Mouse (Mus musculus) midbrain, embryonic 14.5 days (tissue): ENCODE measurements at regions not wholly inside any gene's neighbourhood (a gene's known extent, or its start where the extent isn't known, plus 50 kb on each side); places are given as distances from the start of the nearest gene placed in this dataset.

Experiments
- ATAC-seq: fragments of 200-750 bp; cut with Nextera tagmentation; 2 replicates; pipeline ENCODE4 v1.8.0; 2017; ENCODE audit warnings: moderate number of reproducible peaks, moderate library complexity; ENCODE audit not compliant: low FRiP score, low TSS enrichment
- DNase-seq: peaks from one replicate; pipeline ENCODE4 v3.0.0-alpha.2; 2015
- H3K27ac ChIP-seq: fragments of 300-500 bp; sonication (generic); replicated peaks from 2 replicates; pipeline ENCODE4 v1.5.1; 2014; ENCODE audit warnings: mild to moderate bottlenecking, low read depth, low read length, moderate library complexity
- H3K27me3 ChIP-seq: fragments of 300-500 bp; sonication (generic); 2 replicates; pipeline ENCODE4 v1.6.1; 2014; ENCODE audit warnings: low read length, control low read depth, mixed read lengths; ENCODE audit not compliant: control insufficient read depth, insufficient read depth
- H3K36me3 ChIP-seq: fragments of 300-500 bp; sonication (generic); 2 replicates; pipeline ENCODE4 v1.6.1; 2014; ENCODE audit warnings: low read length, control low read depth; ENCODE audit not compliant: control insufficient read depth, insufficient read depth
- H3K4me1 ChIP-seq: fragments of 300-500 bp; sonication (generic); 2 replicates; pipeline ENCODE4 v1.6.1; 2014; ENCODE audit warnings: mild to moderate bottlenecking, antibody characterized with exemption, low read length, control low read depth; ENCODE audit not compliant: control insufficient read depth, insufficient read depth
- H3K4me2 ChIP-seq: fragments of 300-500 bp; sonication (generic); 2 replicates; pipeline ENCODE4 v1.6.1; 2014; ENCODE audit warnings: mild to moderate bottlenecking, low read length, moderate library complexity
- H3K4me3 ChIP-seq: fragments of 300-500 bp; sonication (generic); replicated peaks from 2 replicates; pipeline ENCODE4 v1.5.1; 2014; ENCODE audit warnings: low read depth, low read length
- H3K9ac ChIP-seq: fragments of 300-500 bp; sonication (generic); replicated peaks from 2 replicates; pipeline ENCODE4 v1.6.1; 2014; ENCODE audit warnings: mild to moderate bottlenecking, low read length, moderate library complexity
- H3K9me3 ChIP-seq: fragments of 300-500 bp; sonication (generic); 2 replicates; pipeline ENCODE4 v1.6.1; 2016; ENCODE audit warnings: low read length, control low read depth, mixed read lengths; ENCODE audit not compliant: control insufficient read depth
- WGBS: fragments of 180-500 bp; shearing (Covaris S2); extraction: QIAGEN DNeasy Blood & Tissue Kit; methylation state at CpG from one replicate; pipeline ENCODE4 v1.1.7; 2014; 5-methylcytosine and 5-hydroxymethylcytosine counted together

- DNase-seq (no peak), ATAC-seq (no peak)
- no peaks in the 10 kb centered on the region for H3K36me3 ChIP-seq
- H3K27ac ChIP-seq: no peak overlapping the region
- no peak overlapping the region for H3K4me2 ChIP-seq
- H3K4me1 ChIP-seq: peaks cover 14% of the 10 kb centered on the region; the same call in 1 of the 2 replicates
- no peaks in the 10 kb centered on the region for H3K9me3 ChIP-seq
- 43% methylated on average over 3 of the region's 3 CpGs for WGBS
- no peak overlapping the region for H3K4me3 ChIP-seq
- H3K27me3 ChIP-seq: no peaks in the 10 kb centered on the region
- H3K9ac ChIP-seq: no peak overlapping the region
Measured at GRCm38 (mm10) chr3:133751011-133751410, 206.1 kb upstream of the Tet2 start.

- Histone ChIP-seq H3K27ac (no peak overlapping the region), H3K4me3 (no peak overlapping the region), H3K4me2 (no peak overlapping the region), H3K9ac (no peak overlapping the region), H3K27me3 (no peaks in the 10 kb centered on the region), H3K9me3 (no peaks in the 10 kb centered on the region), H3K36me3 (no peaks in the 10 kb centered on the region), H3K4me1 (peaks cover 14% of the 10 kb centered on the region; the same call in 1 of the 2 replicates)
- 81% methylated on average over 4 of the region's 4 CpGs for WGBS
- DNase-seq: no peak
- no peak for ATAC-seq
Measured at GRCm38 (mm10) chr3:133751565-133751964, 206.6 kb upstream of the Tet2 start.

GRCm38 (mm10) chr3:133753041-133753440, 208.1 kb upstream of the Tet2 start:
- DNase-seq: no peak

GRCm38 (mm10) chr3:133754006-133754910, 209.3 kb upstream of the Tet2 start:
- Histone ChIP-seq H3K27me3 (no peaks in the 10 kb centered on the region), H3K4me2 (peak overlapping the region; percentile 45), H3K36me3 (no peaks in the 10 kb centered on the region), H3K4me1 (peaks cover 18% of the 10 kb centered on the region; the same call in 1 of the 2 replicates), H3K27ac (peak overlapping the region; percentile 73), H3K9me3 (no peaks in the 10 kb centered on the region), H3K9ac (peak overlapping the region; percentile 0; the same call in 1 of the 2 replicates), H3K4me3 (0 out of 2 replicates have a peak overlapping the region, but pooled peaks have one; percentile 3)
- ATAC-seq (peak; percentile 51; the same call in 1 of the 2 replicates), DNase-seq (peak; percentile 63)
- WGBS: 23% methylated on average over 14 of the region's 14 CpGs

More at GRCm38 (mm10) chr3:133753041-133753440, 208.1 kb upstream of the Tet2 start:
- no peak overlapping the region for H3K4me2 ChIP-seq
- ATAC-seq: no peak
- no peaks in the 10 kb centered on the region for H3K9me3 ChIP-seq
- H3K27ac ChIP-seq: no peak overlapping the region
- no peaks in the 10 kb centered on the region for H3K27me3 ChIP-seq
- H3K4me1 ChIP-seq: peaks cover 15% of the 10 kb centered on the region; the same call in 1 of the 2 replicates
- 90% methylated on average over 3 of the region's 3 CpGs for WGBS
- H3K36me3 ChIP-seq: no peaks in the 10 kb centered on the region
- H3K4me3 ChIP-seq: no peak overlapping the region
- H3K9ac ChIP-seq: no peak overlapping the region

- H3K36me3 ChIP-seq: no peaks in the 10 kb centered on the region
- no peak overlapping the region for H3K4me3 ChIP-seq
- ATAC-seq: peak; percentile 80
- peaks cover 18% of the 10 kb centered on the region; the same call in 1 of the 2 replicates for H3K4me1 ChIP-seq
- peak; percentile 76 for DNase-seq
- no peaks in the 10 kb centered on the region for H3K27me3 ChIP-seq
- peak overlapping the region; percentile 45 for H3K4me2 ChIP-seq
- WGBS: 0% methylated on average over 3 of the region's 3 CpGs
- H3K9ac ChIP-seq: peak overlapping the region; percentile 0; the same call in 1 of the 2 replicates
- H3K9me3 ChIP-seq: no peaks in the 10 kb centered on the region
- H3K27ac ChIP-seq: peak overlapping the region; percentile 73
Measured at GRCm38 (mm10) chr3:133754911-133755259, 209.9 kb upstream of the Tet2 start.

GRCm38 (mm10) chr3:133757756-133758420, 212.9 kb upstream of the Tet2 start:
- ATAC-seq: no peak
- Histone ChIP-seq H3K4me2 (no peak overlapping the region), H3K27me3 (no peaks in the 10 kb centered on the region), H3K4me1 (peaks cover 18% of the 10 kb centered on the region; the same call in 1 of the 2 replicates), H3K27ac (no peak overlapping the region), H3K4me3 (no peak overlapping the region), H3K9ac (no peak overlapping the region), H3K9me3 (no peaks in the 10 kb centered on the region), H3K36me3 (no peaks in the 10 kb centered on the region)
- no peak for DNase-seq
- 81% methylated on average over 12 of the region's 12 CpGs for WGBS

GRCm38 (mm10) chr3:133758421-133758820, 213.5 kb upstream of the Tet2 start:
- H3K36me3 ChIP-seq: no peaks in the 10 kb centered on the region
- H3K4me2 ChIP-seq: no peak overlapping the region
- no peaks in the 10 kb centered on the region for H3K9me3 ChIP-seq
- no peak for DNase-seq
- 23% methylated on average over 4 of the region's 4 CpGs for WGBS
- ATAC-seq: no peak
- H3K9ac ChIP-seq: no peak overlapping the region
- no peaks in the 10 kb centered on the region for H3K27me3 ChIP-seq
- H3K4me1 ChIP-seq: peaks cover 18% of the 10 kb centered on the region; the same call in 1 of the 2 replicates
- H3K4me3 ChIP-seq: no peak overlapping the region
- no peak overlapping the region for H3K27ac ChIP-seq

DNA sequence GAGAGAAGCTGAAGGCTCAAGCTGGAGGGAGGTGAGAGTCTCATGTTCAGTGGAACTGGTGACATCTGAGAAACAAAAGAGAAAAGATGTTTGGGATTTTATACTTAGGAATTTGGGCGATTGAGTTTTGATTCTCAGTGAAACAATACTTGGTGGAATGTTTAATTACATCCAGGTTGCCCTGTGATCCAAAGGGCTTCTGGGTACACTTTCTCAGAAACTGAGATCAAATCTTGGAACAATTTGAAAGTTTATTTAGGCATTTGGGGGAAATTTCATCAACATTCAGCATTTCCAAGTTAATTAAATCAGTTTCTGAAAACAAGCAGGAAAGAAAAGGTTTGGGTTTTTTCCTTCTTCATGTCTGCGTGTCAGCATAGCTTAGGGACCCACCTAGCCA, 214.7 kb upstream of the Tet2 start:
- 66% methylated on average over 2 of the region's 2 CpGs for WGBS
- Histone ChIP-seq H3K27ac (no peak overlapping the region), H3K4me3 (no peak overlapping the region), H3K4me2 (no peak overlapping the region), H3K27me3 (no peaks in the 10 kb centered on the region), H3K9ac (no peak overlapping the region), H3K36me3 (no peaks in the 10 kb centered on the region), H3K9me3 (no peaks in the 10 kb centered on the region), H3K4me1 (peaks cover 9% of the 10 kb centered on the region; the same call in 1 of the 2 replicates)
- no peak for ATAC-seq
- no peak for DNase-seq
